Mouse (Mus musculus): ENCODE results near the gene Sf3b5. TPM values are rescaled to one million over a fixed set of nuclear protein-coding genes. Genes with fewer than 3 reads are reported as not detected.

Sf3b5 gene
- 30.2 TPM for polyA plus RNA-seq (2017; shearing (Covaris generic))

GRCm38 (mm10) chr10:13005043-13005442 lies at the start of gene Sf3b5:
TSS of gene Sf3b5 (plus strand) at chr10:13005343.

GRCm38 (mm10) chr10:12964151-12965075 lies 40.7 kb upstream of the Sf3b5 start, which contains the start of gene Stx11:
TSS of gene Stx11 (minus strand) at chr10:12964298.

Other genes starting within 250 kb of the Sf3b5 start
- 305 TPM for gene Utrn, start 136.0 kb upstream of the Sf3b5 start, polyA plus RNA-seq (2017; shearing (Covaris generic))
- 28.3 TPM for gene Stx11, start 41.0 kb upstream of the Sf3b5 start, polyA plus RNA-seq (2017; shearing (Covaris generic))
- 9.9 TPM for gene Plagl1, start 55.2 kb downstream of the Sf3b5 start, polyA plus RNA-seq (2017; shearing (Covaris generic))
- gene Zc2hc1b, start 172.7 kb downstream of the Sf3b5 start, polyA plus RNA-seq (2017; shearing (Covaris generic)), result not detected
- gene Ltv1, start 187.8 kb downstream of the Sf3b5 start, polyA plus RNA-seq (2017; shearing (Covaris generic)), result 58.2 TPM